Mouse (Mus musculus) olfactory bulb, adult 2 months (tissue): ENCODE measurements around the gene 3110009E18Rik. TPM values are rescaled to one million over a fixed set of nuclear protein-coding genes. Genes with fewer than 3 reads are reported as not detected.
"Not testable (repeated sequence)": the region's sequence is repeated elsewhere in the genome, so short reads cannot be mapped to it uniquely, and the experiment has no call there.

Source experiments
- H3K27ac ChIP-seq: fragments of 200-500 bp; 2 replicates; pipeline ENCODE4 v1.5.1; 2012; ENCODE audit warnings: low read depth, low read length; ENCODE audit not compliant: insufficient read depth
- H3K4me1 ChIP-seq: fragments of 200-500 bp; 2 replicates; pipeline ENCODE4 v1.6.1; 2012; ENCODE audit warnings: low read length; ENCODE audit not compliant: control insufficient read depth, insufficient read depth
- H3K4me3 ChIP-seq: fragments of 200-500 bp; 2 replicates; pipeline ENCODE4 v1.5.1; 2012; ENCODE audit warnings: mild to moderate bottlenecking, low read depth, low read length, moderate library complexity; ENCODE audit not compliant: insufficient read depth
- CTCF ChIP-seq: fragments of 200-500 bp; IDR thresholded peaks from 2 replicates; pipeline ENCODE4 v1.5.1; 2012; ENCODE audit warnings: low read depth, mild to moderate bottlenecking, low read length, moderate library complexity; ENCODE audit not compliant: insufficient read depth
- POLR2A ChIP-seq: fragments of 200-500 bp; IDR thresholded peaks from 2 replicates; pipeline ENCODE4 v1.6.1; 2012; ENCODE audit warnings: mild to moderate bottlenecking, low read depth, low read length, moderate library complexity; ENCODE audit not compliant: insufficient read depth
- WGBS: fragments of 180-500 bp; shearing (Covaris S2); methylation state at CpG from one replicate; pipeline ENCODE4 v1.1.7; 2018; 5-methylcytosine and 5-hydroxymethylcytosine counted together
- polyA plus RNA-seq: library from polyadenylated mRNA; stranded (reverse); fragments of >200 nt; gene quantifications from 2 replicates; pipeline ENCODE4 v1.2.4, GENCODE M21; 2012; ENCODE audit warnings: low replicate concordance; ENCODE audit not compliant: missing spikeins, insufficient read depth, insufficient read length

Gene 3110009E18Rik
- polyA plus RNA-seq, 1 experiment: not detected

- no peak for TF ChIP-seq POLR2A
- no peak for TF ChIP-seq CTCF
- no peak overlapping the region for H3K4me3 ChIP-seq
These were observed 37.9 kb upstream of the 3110009E18Rik start for GRCm38 (mm10) chr1:120082957-120083585.

GRCm38 (mm10) chr1:120083921-120084517, 37.0 kb upstream of the 3110009E18Rik start:
- H3K27ac ChIP-seq: no peak overlapping the region
- WGBS: 74% methylated on average over 5 of the region's 5 CpGs
- no peak overlapping the region for H3K4me3 ChIP-seq
- H3K4me1 ChIP-seq: peaks cover 6% of the 10 kb centered on the region
- TF ChIP-seq CTCF: no peak
- no peak for TF ChIP-seq POLR2A

More at GRCm38 (mm10) chr1:120082957-120083585, 37.9 kb upstream of the 3110009E18Rik start:
- 32% methylated on average over 7 of the region's 7 CpGs for WGBS
- Histone ChIP-seq H3K4me1 (peaks cover 6% of the 10 kb centered on the region), H3K27ac (no peak overlapping the region)

- TF ChIP-seq POLR2A (no peak), CTCF (no peak)
- no peak overlapping the region for H3K4me3 ChIP-seq
- H3K4me1 ChIP-seq: peaks cover 6% of the 10 kb centered on the region
- WGBS: 86% methylated on average over 3 of the region's 3 CpGs
- no peak overlapping the region for H3K27ac ChIP-seq
These were observed 35.3 kb upstream of the 3110009E18Rik start for GRCm38 (mm10) chr1:120085696-120086095.

- WGBS: 59% methylated on average over 13 of the region's 13 CpGs
- Histone ChIP-seq H3K4me3 (no peak overlapping the region), H3K27ac (no peak overlapping the region), H3K4me1 (peaks cover 6% of the 10 kb centered on the region)
- TF ChIP-seq CTCF (no peak), POLR2A (no peak)
These were observed 34.3 kb upstream of the 3110009E18Rik start for GRCm38 (mm10) chr1:120086644-120087043.

GRCm38 (mm10) chr1:120089180-120089579, 31.8 kb upstream of the 3110009E18Rik start:
- no peak for TF ChIP-seq POLR2A
- no peak for TF ChIP-seq CTCF
- H3K4me3 ChIP-seq: no peak overlapping the region
- WGBS: 48% methylated on average over 5 of the region's 5 CpGs

GRCm38 (mm10) chr1:120090880-120091570, 30.0 kb upstream of the 3110009E18Rik start:
- H3K4me1 ChIP-seq: no peaks in the 10 kb centered on the region
- no peak overlapping the region for H3K27ac ChIP-seq
- no peak overlapping the region for H3K4me3 ChIP-seq
- WGBS: 93% methylated on average over 8 of the region's 8 CpGs
- TF ChIP-seq CTCF (no peak), POLR2A (no peak)

More at GRCm38 (mm10) chr1:120089180-120089579, 31.8 kb upstream of the 3110009E18Rik start:
- Histone ChIP-seq H3K4me1 (no peaks in the 10 kb centered on the region), H3K27ac (no peak overlapping the region)

- not testable (repeated sequence) for H3K4me1 ChIP-seq, H3K4me3 ChIP-seq, H3K27ac ChIP-seq
- peak; percentile 85 for TF ChIP-seq CTCF
- 50% methylated on average over 11 of the region's 14 CpGs for WGBS
These were observed 27.4 kb upstream of the 3110009E18Rik start for GRCm38 (mm10) chr1:120093482-120094134.

GRCm38 (mm10) chr1:120094920-120095319, 26.1 kb upstream of the 3110009E18Rik start:
- Histone ChIP-seq H3K27ac (no peak overlapping the region), H3K4me3 (no peak overlapping the region), H3K4me1 (peaks cover 3% of the 10 kb centered on the region; the same call in 1 of the 2 replicates)
- WGBS: 73% methylated on average over 3 of the region's 3 CpGs
- TF ChIP-seq POLR2A: no peak
- no peak for TF ChIP-seq CTCF
